Mouse (Mus musculus) embryo, embryonic 11 days (tissue): Measurements from ENCODE around the gene Fbxl17.

Source experiments
- DNase-seq: peaks from one replicate; pipeline ENCODE4 v3.0.0-alpha.2; 2015

Gene Fbxl17

DNA sequence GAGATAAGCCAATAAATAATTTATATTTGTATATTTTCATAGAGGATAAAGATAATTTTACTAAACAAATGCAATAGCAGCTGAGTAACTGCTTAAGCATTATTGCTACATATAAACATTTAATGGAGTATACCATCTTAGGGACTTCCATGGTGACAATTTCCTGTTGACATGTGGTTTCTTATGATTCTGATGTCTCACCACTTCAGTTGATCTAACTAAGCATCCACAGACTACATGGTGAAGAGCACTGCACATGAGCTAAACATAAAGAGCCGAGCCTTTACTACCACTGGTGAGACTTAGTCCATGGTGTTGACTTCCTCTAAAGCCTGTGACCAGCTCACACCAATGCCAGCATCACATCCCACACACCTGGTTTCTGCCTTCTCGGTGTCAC is 175.1 kb downstream of the Fbxl17 start:
- DNase-seq = no peak

DNA sequence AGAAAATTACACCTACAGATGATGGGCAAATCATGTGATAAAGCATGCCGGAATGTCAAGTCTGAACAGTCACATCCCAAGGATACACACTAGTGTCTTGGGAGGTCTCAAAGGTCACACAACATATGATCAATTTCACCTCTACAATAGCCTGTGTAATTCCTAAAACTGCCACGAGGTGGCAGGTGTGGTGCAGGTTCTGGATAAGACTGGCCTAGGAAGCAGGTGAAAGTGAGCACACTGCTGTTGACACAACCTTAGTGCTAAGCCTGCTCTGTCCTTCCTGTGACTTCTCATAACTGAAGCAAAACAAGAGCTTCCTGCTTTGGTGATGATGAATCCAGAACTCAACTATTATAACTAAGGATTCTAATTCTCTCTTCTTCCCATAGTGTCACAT is 175.8 kb downstream of the Fbxl17 start:
- peak; percentile 75 for DNase-seq

DNA sequence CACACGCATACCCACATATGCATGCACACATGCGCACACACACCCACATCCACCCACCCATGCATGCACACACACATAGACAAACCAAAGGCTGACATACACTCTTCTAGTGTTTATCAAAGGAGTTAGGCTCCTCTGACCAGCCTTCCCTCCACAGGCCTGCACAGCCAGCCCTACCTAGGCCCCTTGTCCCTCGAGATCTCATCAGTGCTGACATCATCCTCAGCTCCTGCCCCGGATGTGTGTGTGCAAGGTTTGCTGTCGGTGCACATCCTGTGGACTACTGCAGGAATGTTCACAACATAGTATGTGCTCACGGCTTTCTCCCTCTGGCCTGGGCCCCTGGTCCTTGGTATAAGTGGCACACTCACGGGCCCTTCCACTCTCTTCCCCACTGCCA is 177.0 kb downstream of the Fbxl17 start:
- DNase-seq = no peak

DNA sequence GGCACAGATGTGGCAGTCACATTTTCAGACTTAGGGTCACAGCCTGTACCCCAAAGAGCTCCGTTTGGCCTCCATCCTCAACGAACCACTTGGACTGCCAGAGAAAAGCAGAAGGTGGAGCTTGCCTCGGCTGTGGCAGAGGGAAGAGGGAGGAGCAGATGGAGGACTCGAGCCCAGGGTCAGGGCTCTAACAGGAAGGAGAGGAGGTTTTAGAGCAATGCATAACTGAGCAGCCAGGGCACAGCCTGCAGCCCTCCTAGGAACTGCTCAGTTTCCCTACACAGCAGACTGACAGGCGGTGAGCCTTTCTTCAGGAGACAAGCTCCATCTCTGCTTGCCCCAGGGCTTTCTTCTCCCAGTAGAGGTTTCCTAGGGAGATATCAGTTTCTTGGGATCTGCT is 178.5 kb downstream of the Fbxl17 start:
- no peak for DNase-seq

DNA sequence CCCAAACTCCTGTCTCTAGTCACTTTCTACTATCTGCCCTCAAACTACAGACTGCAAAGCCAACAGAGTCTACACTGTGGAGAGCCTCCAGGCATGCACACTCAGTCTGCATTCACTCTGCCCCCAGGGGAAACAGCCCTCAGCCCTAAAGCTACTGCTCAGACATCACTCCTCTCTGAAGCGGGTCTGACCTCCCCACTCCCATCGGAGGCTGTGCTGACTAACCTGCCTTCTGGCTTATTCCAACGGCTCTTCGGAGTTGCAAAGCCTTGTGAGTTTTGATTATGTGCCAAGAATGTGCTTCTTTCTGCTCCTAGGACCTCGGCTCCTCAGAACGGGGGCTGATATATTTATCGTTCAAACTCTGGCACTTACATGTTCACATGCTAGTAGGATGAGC is 182.3 kb downstream of the Fbxl17 start:
- DNase-seq = no peak

DNA sequence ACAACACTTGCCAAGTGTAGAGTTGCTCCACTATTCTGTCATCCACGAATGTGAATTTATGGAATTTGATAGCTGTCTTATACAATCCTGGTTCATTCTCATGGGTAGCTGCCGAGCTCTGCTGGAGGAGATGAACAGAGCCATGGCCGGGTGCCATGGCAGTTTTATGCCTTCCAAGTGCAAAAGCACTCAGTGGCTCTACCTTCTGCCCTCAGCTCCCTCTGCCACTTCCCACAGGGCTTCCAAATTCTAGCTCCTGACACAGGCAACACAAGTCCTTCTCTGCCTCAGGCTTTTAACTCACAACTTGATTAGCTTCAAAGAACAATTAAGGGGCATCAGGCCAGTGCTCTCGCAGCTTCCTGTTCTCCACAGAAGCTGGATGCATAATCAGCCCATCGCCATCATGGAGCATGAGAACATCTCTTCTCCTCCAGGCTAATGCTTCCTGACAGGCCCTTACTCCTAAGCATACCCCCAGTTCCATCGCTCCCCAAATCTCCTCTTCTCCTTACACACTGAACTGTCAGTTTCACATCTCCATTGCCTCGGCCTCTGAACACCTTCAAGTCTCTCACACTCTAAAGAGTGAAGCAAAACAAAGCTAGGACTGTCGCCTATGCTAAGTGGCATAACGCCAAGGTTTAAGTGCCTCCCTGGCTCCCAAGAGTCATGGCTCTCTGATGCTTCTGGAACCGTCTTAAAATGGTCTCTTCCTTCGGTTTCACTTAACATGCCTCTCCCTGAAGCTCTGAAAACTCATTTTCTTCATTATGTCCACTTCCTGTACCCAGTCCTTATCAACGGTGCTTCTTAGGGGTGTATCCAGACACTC is 184.0 kb downstream of the Fbxl17 start:
- DNase-seq = no peak

DNA sequence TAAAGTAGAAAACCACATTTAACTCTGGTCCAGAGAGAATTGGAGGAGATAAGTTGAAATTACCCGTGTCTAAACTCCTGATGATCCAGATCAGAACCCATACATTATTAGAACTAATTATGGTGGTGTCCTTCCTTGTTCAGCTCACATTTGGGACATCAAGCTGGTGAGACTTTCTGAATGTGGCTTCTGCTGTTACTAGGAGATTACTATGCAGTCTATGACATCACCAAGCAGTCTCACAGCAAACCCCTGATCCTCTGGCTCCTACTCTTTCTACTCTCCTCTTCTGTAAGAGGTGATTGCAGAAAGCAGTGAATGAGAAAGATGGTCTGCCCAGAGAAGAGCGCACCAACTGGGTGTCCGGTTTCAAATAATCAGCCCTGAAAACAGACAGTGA is 187.0 kb downstream of the Fbxl17 start:
- no peak for DNase-seq

DNA sequence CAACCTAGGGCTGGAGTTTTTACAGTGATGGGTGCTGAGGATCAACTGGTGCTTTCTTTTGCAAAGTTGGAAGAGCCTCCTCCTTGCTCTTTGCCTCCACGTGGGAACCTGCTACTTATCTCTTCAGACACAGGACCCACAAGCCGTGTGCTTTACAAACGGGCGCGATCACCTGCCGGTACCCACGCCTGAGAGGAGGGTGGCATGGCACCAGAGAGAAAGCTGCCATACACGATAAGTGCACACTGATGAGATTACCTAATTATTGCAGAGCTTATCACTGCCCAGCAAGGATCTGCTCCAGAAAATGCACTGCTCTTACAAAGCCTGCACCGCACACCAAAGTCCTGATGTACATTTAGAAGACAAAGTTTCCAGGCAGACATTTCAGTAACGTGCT is 187.5 kb downstream of the Fbxl17 start:
- DNase-seq = no peak

DNA sequence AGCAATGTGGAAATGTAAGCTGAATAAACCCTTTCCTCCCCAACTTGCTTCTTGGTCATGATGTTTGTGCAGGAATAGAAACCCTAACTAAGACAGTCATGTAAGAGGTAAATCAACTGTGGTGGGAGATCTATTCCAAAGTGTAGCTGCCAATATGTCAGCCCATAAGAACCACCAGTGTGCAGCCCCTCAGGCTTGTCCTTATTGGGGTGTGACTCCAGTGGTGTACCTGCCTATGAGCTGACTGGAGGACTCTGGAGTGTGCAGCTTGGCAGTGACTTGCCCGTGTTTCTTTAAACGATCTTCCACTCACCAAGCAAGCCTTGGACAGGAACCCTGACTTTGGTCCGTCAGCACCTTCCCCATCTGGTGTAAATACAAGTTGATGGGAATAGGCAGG is 188.2 kb downstream of the Fbxl17 start:
- no peak for DNase-seq

DNA sequence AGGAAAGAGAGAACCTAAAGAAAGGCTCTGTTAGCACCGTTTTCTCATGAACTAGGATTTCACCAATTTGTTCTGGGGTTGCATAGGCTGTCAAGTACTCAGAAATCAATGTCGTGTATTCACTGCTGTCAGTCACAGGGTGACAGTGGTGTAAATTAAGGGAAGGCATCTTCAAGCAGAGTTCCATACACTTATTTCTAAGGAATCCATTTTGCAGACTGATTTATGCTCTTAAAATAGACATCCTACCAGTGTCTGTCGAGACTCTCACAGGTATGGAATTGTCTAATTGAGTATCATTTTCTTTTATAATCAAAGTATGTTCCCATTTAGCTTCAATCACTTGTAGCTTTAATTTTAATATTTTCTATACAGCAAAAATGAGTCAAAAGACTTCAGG is 189.8 kb downstream of the Fbxl17 start:
- no peak for DNase-seq

DNA sequence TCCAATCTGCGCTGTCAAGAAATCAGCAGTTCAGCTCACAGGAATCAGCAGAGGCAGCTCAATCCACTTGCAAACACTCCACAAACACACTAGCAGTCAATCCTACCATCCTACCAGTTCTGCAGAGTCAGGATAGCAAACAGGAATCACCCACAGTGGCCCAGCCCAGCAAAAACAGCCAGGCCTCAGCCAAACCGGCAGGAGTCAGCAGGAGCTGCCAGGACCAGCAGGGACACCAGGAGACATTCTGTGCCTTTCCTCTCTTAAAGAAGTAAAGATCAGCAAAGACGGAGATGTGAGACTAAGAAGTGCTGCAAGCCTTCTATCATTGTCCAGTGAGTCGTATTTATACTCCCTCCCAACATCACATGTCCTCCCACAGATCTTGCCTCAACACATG is 196.0 kb downstream of the Fbxl17 start:
- DNase-seq = no peak

DNA sequence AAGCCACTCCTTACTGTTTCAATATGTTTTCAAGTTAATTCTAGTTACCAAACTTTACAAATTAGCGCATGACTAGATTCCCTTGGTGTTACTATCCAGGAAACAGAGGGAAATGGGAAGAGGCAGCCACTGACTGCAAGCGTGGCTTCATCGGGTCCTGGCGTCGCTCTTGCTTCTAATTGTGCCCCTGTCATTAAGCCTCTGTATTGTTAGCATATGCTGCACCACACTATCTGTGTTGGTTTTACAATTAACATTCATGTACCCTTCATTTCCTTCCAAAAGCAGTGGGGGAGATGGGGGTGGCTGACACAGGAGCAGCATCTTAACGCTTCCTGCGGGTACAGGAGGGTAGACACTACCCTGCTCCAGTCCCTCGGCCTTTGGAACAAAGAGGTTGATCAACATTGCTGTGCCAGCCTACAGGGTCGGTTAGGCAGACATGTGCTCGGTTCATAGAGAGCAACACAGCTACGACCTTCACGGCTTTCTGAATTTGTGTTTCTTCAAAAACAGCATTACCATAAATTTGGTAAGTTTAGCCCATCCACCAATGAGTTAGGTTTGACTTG is 197.9 kb downstream of the Fbxl17 start:
- DNase-seq = no peak

DNA sequence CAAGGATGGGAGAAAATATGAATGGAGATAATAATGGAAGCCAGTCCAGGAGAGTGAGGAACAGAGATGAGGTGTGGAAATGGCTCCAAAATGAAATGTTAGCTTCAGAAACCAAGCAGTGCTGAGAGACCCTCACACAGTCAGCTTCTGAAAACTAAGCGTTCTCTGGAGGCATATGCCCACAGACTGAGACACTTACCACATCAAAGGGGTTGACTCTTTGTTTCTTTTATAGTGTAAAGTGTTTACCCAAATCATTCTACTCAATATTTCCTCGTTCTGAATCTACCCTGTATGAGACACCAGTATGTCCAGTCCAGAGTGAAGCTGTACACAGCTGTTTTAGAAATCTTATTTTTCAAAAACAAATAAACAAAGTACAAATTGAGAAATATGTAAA is 204.3 kb downstream of the Fbxl17 start:
- DNase-seq = no peak

DNA sequence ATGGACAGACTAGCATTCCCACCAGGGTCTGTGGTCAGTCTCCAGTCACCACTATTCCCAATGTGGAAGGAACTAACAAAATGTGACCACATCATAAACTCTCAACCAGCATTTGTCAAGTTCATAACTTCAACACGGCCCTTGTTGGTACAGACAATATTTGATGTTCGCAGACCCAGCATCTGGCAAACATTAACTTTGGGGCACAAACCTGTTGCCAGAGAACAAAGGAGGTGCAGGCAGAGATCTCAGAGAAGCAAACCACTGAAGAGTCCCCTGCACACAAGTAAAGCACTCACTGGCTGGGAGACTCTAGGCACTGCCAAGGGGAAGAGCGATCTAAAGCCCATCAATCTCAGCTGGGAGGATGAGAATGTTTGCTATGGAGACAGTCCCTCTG is 204.9 kb downstream of the Fbxl17 start:
- peak; percentile 36 for DNase-seq

DNA sequence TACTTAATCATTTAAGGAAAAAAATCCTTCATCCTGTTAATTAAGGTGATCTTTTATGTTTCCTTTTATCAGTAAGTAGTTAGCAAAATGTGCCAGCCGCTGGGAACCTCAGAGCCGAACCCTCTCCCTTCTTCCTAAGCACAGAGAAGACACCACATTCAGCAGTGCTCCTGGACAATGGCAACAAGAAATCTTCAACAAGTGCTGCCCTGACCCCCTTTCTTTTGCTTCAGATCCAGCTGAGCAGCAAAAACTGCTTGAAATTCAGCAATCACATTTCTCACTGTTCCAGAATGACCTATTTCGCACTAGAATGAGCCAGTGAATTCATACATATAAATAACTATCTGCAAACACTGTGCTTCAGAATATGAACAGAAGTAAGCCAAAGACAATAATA is 205.8 kb downstream of the Fbxl17 start:
- DNase-seq = no peak

DNA sequence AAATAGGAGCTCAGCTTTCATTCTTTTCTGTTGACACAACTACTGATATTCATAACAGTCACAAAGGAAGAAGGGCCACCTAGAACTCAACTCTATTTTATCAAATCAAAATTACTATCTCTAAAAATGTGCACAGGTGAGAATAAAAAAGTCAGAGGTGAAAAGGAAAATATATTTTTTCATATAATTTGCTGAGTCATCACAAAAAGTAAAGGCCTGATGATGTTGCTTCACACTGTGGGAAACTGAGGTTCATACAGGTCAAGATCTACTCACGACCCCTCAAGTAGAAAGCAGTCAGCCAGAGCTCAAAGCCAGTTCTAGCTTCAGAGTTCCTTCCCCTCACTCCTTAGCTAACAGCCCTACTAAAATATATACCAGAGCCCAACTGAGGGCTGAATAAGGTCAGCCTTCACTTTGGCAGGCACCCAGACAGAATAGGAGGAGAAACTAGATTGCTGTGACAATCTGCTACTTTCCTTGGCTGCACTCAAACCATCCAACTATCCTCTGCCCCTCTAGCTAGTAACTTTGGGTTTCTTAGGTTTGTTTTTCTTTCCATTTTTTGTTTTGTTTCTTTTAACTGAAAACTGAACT is 210.4 kb downstream of the Fbxl17 start:
- no peak for DNase-seq

DNA sequence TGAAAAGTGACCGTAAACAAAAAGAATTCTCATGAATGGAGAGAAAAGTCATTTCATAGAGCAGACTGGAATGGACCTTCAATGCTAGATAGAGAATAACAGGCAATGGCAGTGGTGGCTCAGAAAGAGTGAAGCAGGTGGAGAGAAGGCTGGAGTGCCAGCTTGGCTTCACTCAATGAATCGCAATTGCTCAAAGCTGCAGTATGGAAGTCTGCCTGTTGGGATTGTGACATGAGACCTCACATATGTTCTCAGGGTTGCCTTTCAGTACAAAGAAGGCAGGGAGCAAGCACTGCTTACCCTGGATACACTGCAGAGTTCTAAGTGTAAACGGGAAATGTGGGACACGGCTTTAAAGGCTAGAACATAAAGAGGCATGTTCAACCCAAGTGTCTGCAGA is 211.0 kb downstream of the Fbxl17 start:
- no peak for DNase-seq

DNA sequence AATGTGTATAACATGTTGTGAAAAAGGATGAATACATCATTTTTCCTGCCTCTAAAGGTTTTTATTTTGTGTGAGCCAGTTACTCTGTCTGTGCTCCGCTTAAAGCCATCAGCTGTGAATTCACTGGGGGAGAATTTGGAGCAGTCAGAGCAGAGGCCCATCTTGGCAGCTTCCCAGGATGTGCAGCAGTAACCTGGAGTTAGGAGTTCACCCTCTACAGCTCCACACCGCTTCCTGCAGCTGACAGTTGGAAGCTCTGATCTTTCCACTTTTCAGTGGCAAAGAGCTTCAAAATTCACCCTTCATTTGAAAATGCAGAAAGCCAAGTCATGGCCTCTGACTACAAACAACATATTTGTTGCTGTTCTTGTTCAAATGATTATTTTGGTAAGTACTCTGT is 212.4 kb downstream of the Fbxl17 start:
- DNase-seq = no peak

DNA sequence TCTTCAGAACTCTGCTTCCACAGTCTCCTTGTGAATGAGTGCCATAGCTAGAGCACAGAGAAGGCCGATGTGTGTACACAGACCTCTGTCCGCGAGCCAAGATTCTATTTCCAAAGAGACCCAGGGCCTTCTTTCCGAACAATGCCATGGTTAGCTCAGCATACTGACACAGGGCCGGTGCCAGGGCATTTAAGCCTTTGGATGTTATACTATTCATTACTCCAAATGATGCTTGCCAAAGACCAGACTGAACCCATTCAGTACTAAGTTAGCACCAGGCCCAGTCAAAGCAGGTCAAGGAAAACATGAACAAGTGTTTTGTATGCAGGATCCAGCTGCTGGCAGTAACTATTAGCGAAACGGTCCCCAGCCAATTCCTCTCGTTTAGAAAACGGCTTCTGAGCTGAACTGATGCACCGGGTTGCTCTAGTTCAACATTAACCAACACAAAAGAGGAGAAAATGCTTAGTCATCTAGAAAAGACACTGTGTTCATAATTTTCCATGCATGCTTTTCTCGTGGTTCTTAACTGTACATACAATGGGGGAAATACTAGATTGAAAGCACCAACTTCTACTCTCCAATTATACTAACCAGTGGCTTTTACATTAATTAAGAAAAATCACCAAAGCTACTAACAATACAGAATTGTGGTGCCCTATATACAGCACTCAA is 214.4 kb downstream of the Fbxl17 start:
- no peak for DNase-seq

DNA sequence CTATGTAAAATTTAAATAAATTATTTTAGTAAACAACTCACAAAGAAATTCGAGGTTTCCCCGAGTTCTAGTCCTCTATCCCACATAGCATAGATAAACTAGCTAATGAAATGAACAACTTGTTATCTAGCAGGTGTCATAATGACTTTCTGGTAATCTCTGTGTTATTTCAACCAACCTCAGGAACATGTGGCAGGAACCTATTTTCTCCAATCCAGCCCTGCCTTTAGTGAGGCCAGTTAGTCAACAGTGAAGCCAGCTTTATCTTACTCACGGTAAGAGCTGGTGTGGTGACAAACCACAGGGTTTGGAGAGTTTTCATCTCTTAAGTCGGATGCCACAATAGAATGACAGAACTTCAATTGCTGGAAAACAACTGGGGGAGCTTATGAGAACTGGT is 215.7 kb downstream of the Fbxl17 start:
- no peak for DNase-seq

DNA sequence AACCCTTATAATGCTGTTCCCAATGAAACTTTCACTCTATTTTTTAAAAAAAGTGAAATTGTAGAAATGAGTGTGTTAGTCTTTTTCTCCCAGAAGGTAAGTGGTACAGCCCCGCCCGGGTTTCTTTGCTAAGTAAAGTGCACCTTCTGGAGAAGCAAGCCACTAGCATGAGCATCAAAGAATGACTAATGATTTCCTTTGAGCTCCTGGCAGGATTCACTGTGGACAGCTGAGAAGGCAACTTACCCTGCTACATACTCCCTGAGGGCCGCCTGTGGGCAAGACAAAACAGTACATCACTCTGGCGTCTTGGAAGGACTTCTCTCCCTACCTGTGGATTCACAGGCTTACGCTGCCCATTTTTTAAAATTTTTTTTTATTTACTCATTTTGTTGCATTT is 217.8 kb downstream of the Fbxl17 start:
- DNase-seq = no peak

DNA sequence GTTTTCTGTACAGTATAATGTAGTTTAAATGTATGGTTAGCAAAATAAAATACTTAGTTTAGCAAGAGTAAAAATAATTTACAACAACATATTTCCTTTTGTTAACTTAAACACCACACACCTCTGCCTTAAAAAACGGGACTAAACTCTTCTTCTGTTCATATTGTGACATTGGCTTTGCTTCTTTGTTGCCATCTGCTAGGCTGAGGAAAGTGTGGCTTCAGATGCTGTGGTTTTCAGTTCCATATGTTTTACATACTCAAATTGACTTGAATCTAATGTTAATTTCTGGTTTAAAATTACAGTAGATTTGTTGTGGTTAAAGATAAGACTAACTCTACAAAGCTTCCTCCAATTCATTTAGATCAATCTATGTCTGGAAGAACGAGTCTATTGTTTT is 218.8 kb downstream of the Fbxl17 start:
- DNase-seq = no peak

DNA sequence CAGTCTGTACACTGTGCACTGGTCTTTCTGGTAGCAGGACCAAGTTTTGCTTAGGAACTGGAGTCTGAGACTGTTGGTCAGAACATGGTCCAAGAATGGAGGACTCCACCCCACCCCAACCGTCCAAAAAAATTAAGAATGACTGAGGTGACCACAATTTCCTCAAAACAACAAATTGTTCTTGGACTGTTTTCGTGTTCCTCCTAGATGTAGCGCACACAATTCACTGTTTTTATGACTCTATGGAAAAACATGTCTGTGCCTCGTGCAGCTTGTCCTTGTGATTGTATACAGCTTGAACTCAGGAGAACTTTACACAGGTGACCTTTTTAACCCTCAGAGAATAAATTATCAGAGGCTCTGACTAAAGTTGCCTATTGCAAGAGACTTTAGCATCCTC is 220.7 kb downstream of the Fbxl17 start:
- DNase-seq = no peak

DNA sequence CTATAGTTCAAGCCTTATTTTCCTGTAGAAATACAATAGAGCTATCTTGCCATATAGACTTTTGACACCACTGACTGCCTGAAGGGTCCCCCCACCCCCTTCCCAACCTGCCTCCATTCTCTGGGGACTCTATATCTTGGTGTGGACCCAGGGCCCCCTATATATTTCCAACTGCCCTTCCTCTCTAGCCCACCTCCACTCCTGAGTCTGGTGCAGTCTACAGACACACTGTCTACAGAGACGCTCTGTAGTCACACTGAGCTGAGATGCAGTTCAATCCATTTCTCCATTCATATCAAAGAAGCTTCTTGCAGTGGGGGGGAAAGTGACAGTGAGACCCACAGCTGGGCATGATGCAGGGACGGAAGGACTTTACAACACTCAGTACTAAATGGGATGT is 226.5 kb downstream of the Fbxl17 start:
- no peak for DNase-seq
